Mouse (Mus musculus) left cerebral cortex, postnatal 4 days (tissue): Measurements from ENCODE around the gene Ech1. TPM values are rescaled to one million over a fixed set of nuclear protein-coding genes. Genes with fewer than 3 reads are reported as not detected.
"Not testable (repeated sequence)": the region's sequence is repeated elsewhere in the genome, so short reads cannot be mapped to it uniquely, and the experiment has no call there.

ENCODE experiments used
- DNase-seq: peaks from one replicate; pipeline ENCODE4 v3.0.0-alpha.2; 2022
- intact Hi-C: fragments of 180-260 bp; cut with DNase I; formaldehyde crosslinking; loops from one replicate; pipeline ENCODE4 v1.15.1; 2025
- total RNA-seq, 2 experiments: library from RNA; stranded (reverse); gene quantifications; 2 replicates each; pipeline ENCODE4 v1.2.3; 2021

Gene Ech1
- total RNA-seq, 2 experiments from 2014 or later, result 45.3 to 45.9 TPM

- peak; percentile 32 for DNase-seq
- intact Hi-C loops, result loop anchor here (10.0 kb wide), 1 partner anchor 46 kb away; the partner anchor contains the start of gene Capn12
Observed at GRCm38 (mm10) chr7:28838331-28838730, 13.3 kb downstream of the Ech1 start.

- intact Hi-C loops, result no loop called here
- DNase-seq, result no peak
Observed at GRCm38 (mm10) chr7:28847273-28847672, 22.3 kb downstream of the Ech1 start.

DNA sequence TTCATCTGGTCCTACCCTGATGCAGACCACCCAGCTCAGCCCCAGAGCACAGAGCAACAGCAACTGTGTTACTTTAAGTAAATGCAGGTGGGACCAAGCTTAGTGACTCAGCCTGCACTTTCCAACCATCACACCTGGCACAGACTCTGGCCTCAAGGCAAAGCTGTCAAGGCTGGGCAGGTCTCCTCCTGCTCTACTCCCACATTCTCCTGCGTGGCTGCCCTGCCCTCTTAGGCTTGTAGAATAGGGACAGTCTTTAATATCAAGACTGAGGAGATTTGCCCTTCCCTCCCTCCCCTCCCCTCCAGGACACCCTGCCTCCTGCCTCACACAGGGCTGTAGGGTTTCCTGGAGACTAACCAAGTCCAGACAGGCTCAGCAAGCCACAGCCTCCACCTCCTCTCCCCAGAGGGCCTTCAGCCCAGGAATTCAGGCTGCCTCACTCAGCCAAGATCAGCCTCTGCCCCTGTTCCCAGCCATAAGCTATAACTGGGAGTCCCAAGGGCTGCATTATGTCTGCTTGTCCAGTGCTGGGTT is 24.8 kb downstream of the Ech1 start:
- no peak for DNase-seq
- intact Hi-C loops, result no loop called here

GRCm38 (mm10) chr7:28850642-28851041 is 25.6 kb downstream of the Ech1 start:
- no peak for DNase-seq
- intact Hi-C loops, result no loop called here

DNA sequence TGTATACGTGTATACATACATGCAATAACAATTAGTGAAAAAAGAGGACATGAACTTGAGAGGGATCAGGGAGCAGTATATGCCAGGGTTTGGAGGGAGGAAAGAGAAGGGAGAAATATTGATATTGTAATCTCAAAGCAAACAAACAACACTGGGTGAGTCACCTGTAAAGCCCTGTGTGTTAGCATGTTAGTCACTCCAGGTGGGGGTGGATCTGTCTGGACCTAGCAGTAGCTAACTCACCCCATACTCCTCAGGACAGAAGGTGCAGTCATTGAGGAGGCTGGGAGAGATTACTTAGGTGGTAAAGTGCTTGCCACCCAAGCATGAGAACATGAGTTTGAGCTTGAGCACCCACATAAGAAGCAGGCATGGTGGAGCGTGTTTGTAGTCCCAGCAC is 34.9 kb downstream of the Ech1 start:
- intact Hi-C loops, result no loop called here
- DNase-seq, result no peak

DNA sequence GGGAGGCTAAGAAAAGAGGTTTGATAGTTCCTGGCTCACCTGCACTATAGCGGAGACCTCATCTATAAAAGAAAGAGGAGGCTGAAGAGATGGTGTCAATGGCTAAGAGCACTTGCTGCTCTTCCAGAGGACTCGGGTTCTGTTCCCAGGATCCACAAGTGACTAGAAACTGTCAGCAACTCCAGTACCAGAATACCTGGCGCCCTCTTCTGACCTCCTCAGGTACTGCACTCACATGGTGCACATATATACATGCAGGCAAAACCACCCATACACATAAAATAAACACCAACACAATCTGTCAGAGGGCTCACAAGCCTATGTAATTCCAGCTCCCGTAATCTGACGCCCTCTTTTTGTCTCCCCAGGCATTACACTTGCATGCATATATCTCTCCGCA is 35.9 kb downstream of the Ech1 start:
- intact Hi-C loops, result no loop called here

GRCm38 (mm10) chr7:28862817-28863499 is 37.9 kb downstream of the Ech1 start:
- intact Hi-C loops, result no loop called here
- no peak for DNase-seq

More for the DNA sequence above, 35.9 kb downstream of the Ech1 start:
- no peak for DNase-seq

DNA sequence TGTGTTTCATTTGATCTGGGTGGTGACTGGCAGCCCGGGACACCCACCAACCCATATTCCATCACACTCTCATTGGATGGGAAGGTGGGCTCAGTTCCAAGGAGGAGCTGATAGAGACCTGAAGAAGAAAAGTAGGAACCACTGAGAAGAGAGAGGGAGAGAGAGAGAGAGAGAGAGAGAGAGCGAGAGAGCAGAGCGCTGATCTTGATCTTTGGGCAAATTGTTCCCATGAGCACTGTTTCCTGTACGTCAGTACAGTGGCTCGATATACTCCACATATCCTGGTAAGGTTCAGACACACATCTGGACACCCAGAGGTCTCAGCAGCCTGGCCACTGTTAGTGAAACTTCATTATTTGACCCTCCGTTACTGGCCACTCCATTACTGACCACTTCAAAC is 38.5 kb downstream of the Ech1 start, which contains the start of gene Lgals7:
Gene Lgals7 (plus strand): TSS at position 314 of the 400 bp plus-strand sequence.
- DNase-seq, result no peak
- intact Hi-C loops, result no loop called here

DNA sequence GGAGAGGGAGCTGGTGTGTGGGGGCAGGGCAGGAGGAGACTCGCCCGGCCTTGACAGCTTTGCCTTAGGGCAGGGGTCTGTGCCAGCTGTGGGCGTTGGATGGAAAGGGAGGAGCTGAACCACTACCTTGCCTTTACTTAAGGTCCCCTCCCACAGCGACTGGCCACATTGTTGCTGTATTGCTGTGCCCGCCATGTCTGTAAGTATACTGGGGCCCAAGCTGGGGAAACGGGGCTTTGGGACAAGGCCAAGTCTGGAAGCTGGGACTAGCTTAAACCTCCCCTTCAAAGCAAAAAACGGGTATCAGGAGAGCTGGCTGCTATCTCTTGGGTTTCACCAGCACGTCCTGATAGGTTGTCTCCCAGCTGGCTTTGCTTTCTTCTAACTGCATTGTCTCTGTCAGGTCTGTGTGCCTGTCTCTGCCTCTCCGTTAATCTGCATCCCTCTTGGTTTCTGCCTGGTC is 39.3 kb downstream of the Ech1 start:
- peak; percentile 33 for DNase-seq
- intact Hi-C loops, result no loop called here

DNA sequence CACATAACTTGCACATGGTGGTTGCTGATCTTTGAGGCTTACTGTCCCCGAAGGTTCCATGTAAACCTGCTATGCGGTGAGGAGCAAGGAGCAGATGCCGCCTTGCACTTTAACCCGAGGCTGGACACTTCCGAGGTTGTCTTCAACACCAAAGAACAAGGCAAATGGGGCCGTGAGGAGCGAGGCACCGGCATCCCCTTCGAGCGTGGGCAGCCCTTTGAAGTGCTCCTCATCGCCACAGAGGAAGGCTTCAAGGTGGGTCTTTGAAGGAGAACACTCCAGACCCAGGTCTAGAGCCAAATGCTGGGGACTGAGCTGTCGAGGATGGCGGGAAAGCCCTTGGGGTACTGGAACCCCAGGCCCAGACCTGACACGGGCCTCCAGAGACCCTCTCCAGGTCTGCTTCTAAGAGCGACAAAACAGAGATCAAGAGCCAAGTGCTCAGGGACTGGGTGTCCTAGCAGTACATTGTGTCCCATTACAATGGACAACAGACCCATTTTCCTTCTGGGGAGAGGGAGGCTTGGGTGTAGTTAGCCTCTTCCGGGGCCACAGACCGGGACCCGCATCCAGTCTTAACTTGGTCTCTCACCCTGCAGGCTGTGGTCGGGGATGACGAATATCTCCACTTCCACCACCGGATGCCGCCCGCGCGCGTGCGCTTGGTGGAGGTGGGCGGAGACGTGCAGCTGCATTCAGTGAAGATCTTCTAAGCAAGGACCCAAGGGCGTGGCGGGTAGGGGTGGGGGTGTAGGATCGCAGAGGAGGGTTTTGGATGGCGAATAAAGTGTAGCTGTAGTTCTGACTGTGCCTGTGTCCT is 40.7 kb downstream of the Ech1 start:
- DNase-seq, result peak; percentile 45
- intact Hi-C loops, result no loop called here

DNA sequence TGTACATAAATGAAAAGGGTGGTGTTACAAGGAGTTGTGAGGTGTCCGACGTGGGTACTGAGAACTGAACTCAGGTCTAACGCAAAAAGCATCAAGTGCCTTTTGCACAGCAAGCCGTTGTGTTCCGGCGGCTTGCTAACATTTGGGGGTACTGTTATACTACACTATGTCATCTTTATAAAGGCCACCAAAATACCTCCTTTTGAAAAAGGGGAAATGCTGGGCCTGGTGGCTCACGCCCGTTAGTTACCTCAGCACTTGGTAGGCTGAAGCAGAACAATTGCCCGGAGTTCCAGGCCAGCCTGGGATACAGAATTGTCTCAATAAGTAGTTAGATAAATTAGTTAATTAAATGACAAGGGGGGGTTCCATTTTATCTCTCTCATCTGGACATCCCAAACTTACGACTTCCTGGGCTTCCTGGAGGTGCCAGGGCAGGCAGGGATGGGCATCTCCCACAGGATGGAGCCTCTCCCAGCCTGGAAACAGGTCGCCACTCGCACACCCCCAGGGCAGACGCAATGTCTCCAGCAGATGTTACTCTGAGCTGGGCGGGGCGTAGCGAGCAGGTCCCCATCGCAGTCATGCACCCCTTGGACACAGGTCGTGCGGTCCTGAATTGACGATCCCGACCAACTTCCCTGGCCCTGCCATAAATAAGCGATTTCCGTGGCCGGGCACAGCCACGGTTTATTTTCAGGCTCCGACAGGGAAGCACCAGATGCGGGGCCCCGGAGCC is 41.9 kb downstream of the Ech1 start:
- intact Hi-C loops, result no loop called here
- DNase-seq, result no peak

DNA sequence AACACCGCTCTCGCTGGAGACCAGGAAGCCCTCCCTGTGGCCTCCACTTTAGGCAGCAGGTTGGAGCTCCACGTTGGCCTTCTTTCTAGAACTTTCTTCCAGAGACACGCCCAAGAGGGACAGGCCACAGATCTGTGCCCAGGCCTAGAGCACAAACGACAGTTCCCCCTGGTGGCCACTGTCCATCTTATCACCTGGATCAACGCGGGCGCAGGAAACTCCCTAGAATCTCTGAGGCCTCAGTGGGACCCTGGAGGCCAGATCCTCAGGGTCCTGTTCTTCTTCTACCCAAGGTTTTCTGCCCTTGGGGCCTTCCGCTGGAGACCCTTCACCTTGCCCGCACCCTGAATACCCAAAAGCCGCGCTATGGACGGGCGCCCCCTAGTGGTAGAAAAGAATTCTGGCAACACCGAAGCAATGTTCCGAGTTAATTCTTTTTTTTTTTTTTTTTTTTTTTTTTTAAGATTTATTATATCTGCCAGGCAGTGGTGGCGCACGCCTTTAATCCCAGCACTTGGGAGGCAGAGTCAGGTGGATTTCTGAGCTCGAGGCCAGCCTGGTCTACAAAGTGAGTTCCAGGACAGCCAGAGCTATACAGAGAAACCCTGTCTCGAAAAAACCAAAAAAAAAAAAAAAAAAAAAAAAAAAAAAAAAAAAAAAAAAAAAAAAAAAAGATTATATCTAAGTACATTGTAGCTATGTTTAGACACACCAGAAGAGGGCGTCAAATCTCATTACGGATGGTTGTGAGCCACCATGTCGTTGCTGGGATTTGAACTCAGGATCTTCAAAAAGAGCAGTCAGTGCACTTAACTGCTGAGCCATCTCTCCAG is 42.7 kb downstream of the Ech1 start:
- intact Hi-C loops, result not testable (repeated sequence)
- peak; percentile 66 for DNase-seq

DNA sequence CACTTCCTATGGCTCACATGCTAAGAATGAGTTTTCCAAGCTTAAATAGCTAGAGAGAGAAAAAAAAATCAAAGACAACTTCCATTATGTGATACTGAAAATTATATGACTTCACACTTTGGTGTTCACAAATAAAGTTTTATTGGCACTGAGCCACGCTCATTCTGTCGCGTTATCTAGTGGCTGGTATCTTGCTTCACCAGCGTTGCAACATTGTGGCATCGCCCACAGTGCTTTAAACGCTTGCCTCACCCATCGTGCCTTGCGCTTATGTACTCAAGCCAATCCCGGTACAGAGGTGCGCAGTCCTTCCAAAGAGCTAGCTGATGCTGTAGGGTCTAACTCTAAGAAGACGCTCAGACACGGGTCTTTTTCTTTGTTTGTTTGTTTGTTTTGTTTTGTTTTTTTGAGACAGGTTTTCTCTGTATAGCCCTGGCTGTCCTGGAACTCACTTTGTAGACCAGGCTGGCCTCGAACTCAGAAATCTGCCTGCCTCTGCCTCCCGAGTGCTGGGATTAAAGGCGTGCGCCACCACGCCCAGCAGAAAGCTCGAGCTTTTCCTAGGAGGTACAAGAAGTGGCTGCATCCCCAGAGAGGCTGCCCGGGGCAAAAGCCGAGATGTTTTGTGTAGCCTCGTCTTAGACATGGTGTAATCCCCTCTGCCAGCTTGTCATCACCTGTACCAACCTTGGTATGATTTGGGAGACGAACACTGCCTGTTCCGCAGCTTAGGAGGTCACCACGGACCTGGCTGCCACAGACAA is 46.1 kb downstream of the Ech1 start:
- intact Hi-C loops, result no loop called here
- DNase-seq, result no peak

DNA sequence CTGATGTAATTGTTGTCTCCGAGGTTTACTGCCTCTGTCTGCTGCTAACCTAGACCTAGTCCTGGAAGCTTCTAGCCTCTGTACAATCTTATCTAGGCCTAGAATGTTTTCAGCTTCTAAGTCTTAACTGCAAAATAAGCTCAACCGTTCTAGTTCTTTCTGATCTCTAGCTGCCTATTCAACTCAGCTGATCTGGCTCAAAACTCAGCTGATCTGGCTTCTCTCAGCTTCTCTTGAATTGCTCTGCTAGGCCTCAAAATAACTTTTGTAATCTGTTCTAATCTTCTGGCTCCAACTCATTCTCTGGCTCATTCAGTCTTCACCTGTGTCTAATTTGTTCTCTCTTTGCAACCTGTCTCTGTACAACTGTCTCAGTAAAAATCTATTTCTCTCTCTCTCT is 49.5 kb downstream of the Ech1 start:
- intact Hi-C loops, result no loop called here
- no peak for DNase-seq

DNA sequence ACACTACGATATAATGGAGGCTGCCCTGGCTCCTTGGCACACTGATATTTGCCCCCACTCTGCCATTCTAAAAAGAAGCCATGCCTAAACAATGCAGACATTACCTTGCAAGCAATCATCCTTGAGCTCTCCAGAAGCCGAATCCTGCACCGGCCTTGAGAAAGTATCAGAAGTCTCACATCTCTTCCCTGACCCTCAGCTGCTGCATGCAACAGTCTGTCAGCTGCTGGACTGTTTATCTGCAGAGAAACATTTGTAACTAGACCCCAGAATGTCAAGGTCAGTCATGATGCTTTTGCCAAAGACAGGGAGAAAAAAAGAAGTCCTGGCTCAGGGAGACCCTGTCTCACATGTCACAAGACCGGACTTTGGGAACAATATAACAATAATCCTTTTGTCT is 51.1 kb downstream of the Ech1 start:
- DNase-seq, result no peak
- intact Hi-C loops, result no loop called here

GRCm38 (mm10) chr7:28877155-28877554 is 52.1 kb downstream of the Ech1 start:
- no peak for DNase-seq
- intact Hi-C loops, result no loop called here

DNA sequence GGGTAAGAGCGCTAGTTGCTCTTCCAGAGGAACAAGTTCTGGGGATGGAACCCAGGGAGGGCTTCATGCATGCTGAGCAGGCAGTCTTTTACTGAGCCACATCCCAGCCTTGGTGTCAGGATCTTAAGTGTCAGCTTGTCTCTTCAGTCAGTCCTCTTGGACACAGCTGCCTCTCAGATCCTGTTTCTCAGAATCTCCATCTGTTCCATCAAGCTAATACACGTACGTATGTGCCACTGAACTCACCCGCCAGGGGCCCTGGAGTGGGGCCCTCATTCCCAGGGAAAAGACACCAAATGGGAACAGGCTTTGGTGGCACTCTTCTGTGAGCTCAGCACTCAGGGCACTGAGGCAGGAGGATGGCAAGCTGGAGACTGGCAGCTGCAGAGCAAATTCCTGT is 52.8 kb downstream of the Ech1 start:
- no peak for DNase-seq
- intact Hi-C loops, result no loop called here

DNA sequence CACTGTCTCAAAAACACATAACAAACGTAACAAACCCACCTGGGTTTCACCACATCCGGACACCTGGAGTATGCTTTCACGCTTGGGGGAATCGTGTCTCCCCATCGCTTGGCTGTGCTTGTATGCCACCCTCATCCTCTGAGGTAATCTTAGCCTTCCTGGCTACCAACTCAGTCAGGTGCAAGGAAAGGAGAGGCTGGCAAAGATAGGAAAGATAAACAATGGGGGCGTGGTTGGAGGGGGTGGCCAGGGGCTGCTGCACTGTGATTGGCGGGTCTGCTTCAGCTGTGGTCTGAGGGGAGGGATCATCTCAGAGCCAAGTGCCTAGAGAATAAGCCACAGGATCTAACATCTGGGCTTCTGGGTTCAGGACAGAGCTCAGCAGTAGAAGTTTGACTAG is 54.6 kb downstream of the Ech1 start:
- DNase-seq, result no peak
- intact Hi-C loops, result loop anchor here (10.0 kb wide), 1 partner anchor 45 kb away; the partner anchor contains the start of gene Lgals4

DNA sequence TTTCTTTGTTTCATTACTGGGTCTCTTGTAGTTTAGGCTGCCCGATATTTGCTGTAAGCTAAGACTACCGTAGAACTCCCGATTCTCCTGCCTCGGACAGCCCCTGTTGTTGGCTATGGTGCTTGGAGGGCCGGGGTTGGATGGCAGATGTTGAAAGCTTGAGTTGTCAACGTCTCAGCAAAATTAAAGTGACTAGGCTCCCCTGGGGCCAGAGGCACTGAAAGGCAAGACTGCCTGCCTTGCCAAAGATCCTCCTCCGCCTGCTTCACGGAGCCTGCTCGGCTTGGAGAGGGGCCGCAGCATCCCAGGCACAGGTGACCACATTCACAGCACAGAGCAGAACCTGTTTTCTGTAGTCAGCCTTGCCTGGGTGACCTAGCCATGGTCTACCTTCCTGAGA is 55.5 kb downstream of the Ech1 start:
- intact Hi-C loops, result loop anchor here (10.0 kb wide), 1 partner anchor 46 kb away; the partner anchor contains the start of gene Lgals4
- peak; percentile 53 for DNase-seq
